ENCODE assay signal across 8 mouse cellular contexts in the genomic region with DNA sequence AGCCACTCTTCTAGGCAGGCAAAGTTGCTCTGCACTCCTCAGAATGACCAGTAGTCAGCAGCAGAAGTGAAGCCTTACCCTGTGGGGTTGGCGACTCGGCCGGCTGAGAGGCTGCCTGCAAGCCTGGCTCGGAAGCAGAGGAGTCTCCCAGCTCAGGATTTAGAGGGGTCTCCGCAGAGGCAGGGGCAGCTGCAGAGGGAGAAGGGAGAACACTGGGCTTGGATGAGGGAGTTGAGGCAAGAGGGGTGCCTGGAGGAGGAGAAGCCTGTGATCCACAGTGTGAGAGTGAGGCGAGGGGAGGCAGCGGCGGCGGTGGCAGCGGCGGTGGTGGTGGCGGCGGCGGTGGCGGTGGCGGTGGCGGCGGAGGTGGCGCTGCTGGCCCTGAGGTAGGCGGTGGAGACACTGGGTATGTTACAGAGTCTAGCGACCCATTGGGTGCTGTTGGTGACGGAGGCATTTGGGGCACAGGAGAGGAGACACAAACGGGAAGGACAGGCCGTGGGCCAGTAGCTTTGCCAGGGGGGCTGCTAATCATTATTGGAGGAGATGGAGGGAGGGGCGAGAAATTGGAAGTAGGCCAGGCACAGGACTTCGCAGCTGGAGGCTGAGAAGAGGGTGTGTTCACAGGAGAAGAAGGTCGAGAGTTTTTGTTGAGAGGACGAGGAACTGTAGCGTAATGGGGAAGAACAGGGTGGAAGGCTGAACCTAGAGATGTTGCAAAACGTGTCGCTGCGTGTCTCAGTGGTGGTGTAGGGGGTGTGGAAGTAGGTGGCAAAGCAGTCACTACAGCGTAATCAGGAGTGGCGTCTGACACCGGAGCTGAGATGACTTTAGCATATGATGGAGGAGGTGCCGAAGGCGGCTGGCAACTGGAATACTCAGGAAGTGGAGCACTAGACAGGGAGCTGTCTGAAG.
DNase-seq lines count a peak whose midpoint lies in the region; ATAC-seq lines count a peak whose summit lies in the region.

No protein-coding gene starts in this region.

- no peak overlapping the region for H3K27ac ChIP-seq in kidney, embryonic 14.5 days (ENCODE audit: low read depth, low read length)

- H3K9ac ChIP-seq in kidney, embryonic 14.5 days (ENCODE audit: low read depth, low read length), result no peak overlapping the region

- H3K4me1 ChIP-seq in kidney, embryonic 14.5 days (ENCODE audit: control insufficient read depth, insufficient read depth, low read length), result no peaks in the 10 kb centered on the region

- 82% methylated on average over 37 of the region's 37 CpGs for WGBS in kidney, embryonic 14.5 days

- no peak for ATAC-seq in kidney, embryonic 14.5 days (ENCODE audit: low FRiP score, low TSS enrichment)

- peak overlapping the region; percentile 3; the same call in 1 of the 2 replicates for H3K4me2 ChIP-seq in kidney, embryonic 14.5 days (replicated peaks; ENCODE audit: low read depth, low read length)

- peaks cover 19% of the 10 kb centered on the region for H3K36me3 ChIP-seq in kidney, embryonic 14.5 days (ENCODE audit: control insufficient read depth, insufficient read depth, low read length)

- peak; percentile 18 to 37 for DNase-seq in heart, adult 18-20 months
- no peak for DNase-seq in heart, adult 8-10 months (ENCODE audit: low spot score)
- DNase-seq in R1 (ENCODE audit: low read depth, low spot score), result peak; percentile 86
- peak; percentile 23 for DNase-seq in embryo, embryonic 9.5 days (ENCODE audit: extremely low spot score)
- peak; percentile 4 for DNase-seq in lung, postnatal 25 days (ENCODE audit: low spot score)
- peak; percentile 4 to 8 for DNase-seq in spleen, postnatal 36 days (ENCODE audit: low spot score in 2 of 2)
- DNase-seq in urinary bladder, postnatal 10 days (ENCODE audit: low spot score), result no peak

- H3K4me3 ChIP-seq in kidney, embryonic 14.5 days (ENCODE audit: low read length), result peak overlapping the region; percentile 10; the same call in 1 of the 2 replicates

- H3K27me3 ChIP-seq in kidney, embryonic 14.5 days (ENCODE audit: control insufficient read depth, insufficient read depth, low read length), result no peaks in the 10 kb centered on the region

- no peaks in the 10 kb centered on the region for H3K9me3 ChIP-seq in kidney, embryonic 14.5 days (ENCODE audit: control insufficient read depth, low read length)

Comparison
In these comparisons a context has a peak if more than half of its experiments do, and no peak if none do; other contexts are left out.
1. DNase-seq: peak in heart, adult 18-20 months (2 of 2), R1 (single experiment), embryo, embryonic 9.5 days (single experiment), lung, postnatal 25 days (single experiment) and spleen, postnatal 36 days (2 of 2); none in heart, adult 8-10 months (single experiment) and urinary bladder, postnatal 10 days (single experiment).